Mouse (Mus musculus): Measurements from ENCODE around the gene Plekhj1. TPM values are rescaled to one million over a fixed set of nuclear protein-coding genes. Genes with fewer than 3 reads are reported as not detected.

Plekhj1 gene
- total and polyA plus RNA-seq, 2 experiments from 2014 or later, result 88.1 to 94.1 TPM

DNA sequence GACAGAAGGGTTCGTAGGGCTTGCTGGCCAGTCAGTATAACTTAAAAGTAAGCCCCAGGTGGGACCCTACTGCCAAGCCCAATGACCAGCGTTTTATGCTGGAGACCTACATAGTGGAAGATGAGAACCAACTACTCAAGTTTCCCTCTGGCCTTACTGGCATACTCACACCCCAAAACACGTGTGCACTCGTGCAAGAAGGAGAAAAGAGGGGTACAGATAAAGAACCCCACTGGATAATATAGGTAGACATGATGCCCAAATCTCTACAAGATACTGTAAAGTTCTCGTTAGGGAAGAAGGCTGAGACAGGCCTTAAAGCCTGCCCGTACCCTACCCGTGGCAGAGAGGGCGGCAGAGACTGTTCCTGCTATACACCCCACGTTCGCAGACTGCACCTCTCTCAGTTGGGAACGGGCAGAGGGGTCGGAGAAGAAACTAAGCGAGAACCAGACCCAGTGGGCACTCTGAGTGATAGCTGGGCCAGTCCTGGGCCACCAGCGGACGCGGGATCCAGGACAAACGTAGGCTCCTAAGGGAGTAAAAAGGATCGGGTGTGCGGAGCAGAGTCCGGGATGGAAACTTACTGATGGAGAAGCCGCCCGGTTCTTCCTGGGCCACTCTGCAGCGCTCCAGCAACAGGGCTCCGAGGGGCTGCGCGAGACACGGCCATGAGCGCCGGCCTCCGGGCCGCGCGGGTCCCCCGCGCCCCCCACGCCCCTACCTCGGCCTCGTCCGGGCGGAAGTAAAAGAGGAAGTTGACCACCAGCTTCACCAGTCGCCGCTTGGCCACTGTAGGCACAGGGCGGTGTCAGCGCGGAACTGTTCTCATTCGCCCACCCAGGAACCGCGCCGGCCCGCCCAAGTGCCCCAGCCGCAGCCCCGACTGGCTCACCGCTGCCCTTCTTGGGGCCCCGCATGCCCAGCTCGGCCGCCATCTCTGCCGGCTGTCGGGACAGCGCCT is 958 bp downstream of the Plekhj1 start:
- Histone ChIP-seq H3K27me3 (ENCODE audit: insufficient read depth, low read length) (no peaks in the 10 kb centered on the region), H3K4me3 (ENCODE audit: low read depth, low read length) (peak overlapping the region; percentile 79), H3K27ac (ENCODE audit: low read depth, low read length) (peak overlapping the region; percentile 99), H3K4me1 (ENCODE audit: insufficient read depth, low read length) (peaks cover 14% of the 10 kb centered on the region), H3K4me2 (ENCODE audit: low read depth, low read length, poor library complexity, severe bottlenecking) (peak overlapping the region; percentile 94), H3K9ac (replicated peaks; ENCODE audit: low read length, poor library complexity, severe bottlenecking) (peak overlapping the region; percentile 99), H3K36me3 (ENCODE audit: insufficient read depth, low read length) (peaks cover 46% of the 10 kb centered on the region), H3K9me3 (ENCODE audit: low read length) (no peaks in the 10 kb centered on the region)
- DNase-seq (ENCODE audit: low spot score) (peak; percentile 82), ATAC-seq (ENCODE audit: low FRiP score) (peak; percentile 73)
- TF ChIP-seq CTCF (IDR thresholded peaks at IDR 0.05), result no peak
- 3% methylated on average over 54 of the region's 59 CpGs for WGBS

DNA sequence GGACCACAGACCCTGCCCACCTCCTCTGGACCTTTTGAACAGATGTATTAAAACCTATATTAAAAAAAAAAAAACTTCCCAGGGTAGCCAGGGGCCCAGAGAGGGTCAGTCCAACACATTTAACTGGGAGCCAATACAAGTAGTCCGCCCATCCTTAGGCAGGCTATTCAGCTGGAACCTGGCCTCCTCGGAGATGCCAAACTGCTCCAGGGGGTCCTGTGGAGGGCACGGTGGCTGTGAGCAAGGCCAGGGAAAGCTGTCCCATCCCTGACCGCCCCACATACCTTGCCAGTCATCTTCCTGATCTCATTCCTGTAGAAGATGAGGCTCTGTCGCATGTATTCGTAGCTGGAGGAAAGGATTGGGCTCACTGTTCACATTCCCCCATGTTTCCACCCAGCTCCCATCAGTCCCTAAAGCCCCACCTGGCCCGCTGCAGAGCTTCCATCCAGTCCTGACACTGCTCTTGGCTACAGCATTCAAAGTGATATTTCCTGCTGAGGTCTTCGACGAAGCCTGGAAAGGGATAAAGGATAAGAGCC is 2.0 kb downstream of the Plekhj1 start:
- Histone ChIP-seq H3K27me3 (ENCODE audit: insufficient read depth, low read length) (no peaks in the 10 kb centered on the region), H3K4me3 (ENCODE audit: low read depth, low read length) (no peak overlapping the region), H3K36me3 (ENCODE audit: insufficient read depth, low read length) (peaks cover 46% of the 10 kb centered on the region), H3K9ac (replicated peaks; ENCODE audit: low read length, poor library complexity, severe bottlenecking) (no peak overlapping the region), H3K27ac (ENCODE audit: low read depth, low read length) (no peak overlapping the region), H3K4me1 (ENCODE audit: insufficient read depth, low read length) (peaks cover 14% of the 10 kb centered on the region), H3K9me3 (ENCODE audit: low read length) (no peaks in the 10 kb centered on the region), H3K4me2 (ENCODE audit: low read depth, low read length, poor library complexity, severe bottlenecking) (no peak overlapping the region)
- no peak for DNase-seq (ENCODE audit: low spot score)
- 86% methylated on average over 9 of the region's 9 CpGs for WGBS
- no peak for ATAC-seq (ENCODE audit: low FRiP score)
- no peak for TF ChIP-seq CTCF (IDR thresholded peaks at IDR 0.05)

DNA sequence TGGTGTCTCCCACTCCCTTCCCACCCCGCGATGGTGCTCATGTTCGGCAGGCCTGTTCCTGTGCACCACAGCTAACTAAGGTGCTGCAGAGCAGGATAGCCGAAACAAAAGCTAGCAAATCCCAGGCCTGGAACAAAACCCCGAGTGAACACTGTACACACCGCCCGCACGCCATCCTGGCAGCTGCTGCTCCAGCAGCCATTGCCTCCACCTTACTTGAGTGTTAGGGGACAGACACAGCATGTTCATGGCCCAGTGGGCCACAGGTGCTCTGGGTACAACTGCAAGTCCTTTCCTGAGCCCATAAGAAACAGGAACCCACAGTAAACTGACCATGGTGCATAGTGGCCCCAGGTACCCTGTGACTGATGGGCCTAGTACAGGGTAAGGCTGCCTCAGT is 3.7 kb downstream of the Plekhj1 start:
- no peak for TF ChIP-seq CTCF (IDR thresholded peaks at IDR 0.05)
- Histone ChIP-seq H3K9me3 (ENCODE audit: low read length) (no peaks in the 10 kb centered on the region), H3K4me1 (ENCODE audit: insufficient read depth, low read length) (peaks cover 12% of the 10 kb centered on the region), H3K9ac (replicated peaks; ENCODE audit: low read length, poor library complexity, severe bottlenecking) (no peak overlapping the region), H3K36me3 (ENCODE audit: insufficient read depth, low read length) (peaks cover 57% of the 10 kb centered on the region), H3K27ac (ENCODE audit: low read depth, low read length) (no peak overlapping the region), H3K4me3 (ENCODE audit: low read depth, low read length) (no peak overlapping the region), H3K4me2 (ENCODE audit: low read depth, low read length, poor library complexity, severe bottlenecking) (no peak overlapping the region), H3K27me3 (ENCODE audit: insufficient read depth, low read length) (no peaks in the 10 kb centered on the region)
- DNase-seq (ENCODE audit: low spot score), result no peak
- WGBS, result 87% methylated on average over 8 of the region's 8 CpGs
- ATAC-seq (ENCODE audit: low FRiP score), result no peak

DNA sequence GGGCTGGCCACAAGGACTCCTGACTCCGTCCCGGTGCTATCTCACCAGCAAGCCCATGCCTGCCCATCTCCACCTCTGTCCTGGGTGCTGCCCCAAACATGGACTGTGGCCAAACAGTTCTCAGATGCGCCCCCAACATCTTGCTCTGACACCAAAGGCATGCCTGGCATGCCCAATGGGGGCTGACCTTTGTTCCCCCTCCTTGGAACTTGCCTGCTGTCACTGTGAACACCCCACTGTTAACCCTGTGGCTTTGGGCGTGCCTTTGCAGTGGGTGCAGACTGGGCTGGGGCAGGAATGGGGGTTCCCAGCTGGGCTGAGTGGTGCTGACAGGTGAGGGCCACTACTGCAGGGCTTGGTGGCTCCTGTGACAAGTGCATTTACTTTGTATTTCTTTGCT is 4.6 kb downstream of the Plekhj1 start:
- no peak for TF ChIP-seq CTCF (IDR thresholded peaks at IDR 0.05)
- Histone ChIP-seq H3K4me3 (ENCODE audit: low read depth, low read length) (no peak overlapping the region), H3K27ac (ENCODE audit: low read depth, low read length) (no peak overlapping the region), H3K27me3 (ENCODE audit: insufficient read depth, low read length) (no peaks in the 10 kb centered on the region), H3K4me2 (ENCODE audit: low read depth, low read length, poor library complexity, severe bottlenecking) (no peak overlapping the region), H3K9ac (replicated peaks; ENCODE audit: low read length, poor library complexity, severe bottlenecking) (no peak overlapping the region), H3K4me1 (ENCODE audit: insufficient read depth, low read length) (peaks cover 7% of the 10 kb centered on the region; the same call in 1 of the 2 replicates), H3K36me3 (ENCODE audit: insufficient read depth, low read length) (peaks cover 65% of the 10 kb centered on the region), H3K9me3 (ENCODE audit: low read length) (no peaks in the 10 kb centered on the region)
- WGBS, result 88% methylated on average over 4 of the region's 4 CpGs
- DNase-seq (ENCODE audit: low spot score), result no peak
- ATAC-seq (ENCODE audit: low FRiP score), result no peak

DNA sequence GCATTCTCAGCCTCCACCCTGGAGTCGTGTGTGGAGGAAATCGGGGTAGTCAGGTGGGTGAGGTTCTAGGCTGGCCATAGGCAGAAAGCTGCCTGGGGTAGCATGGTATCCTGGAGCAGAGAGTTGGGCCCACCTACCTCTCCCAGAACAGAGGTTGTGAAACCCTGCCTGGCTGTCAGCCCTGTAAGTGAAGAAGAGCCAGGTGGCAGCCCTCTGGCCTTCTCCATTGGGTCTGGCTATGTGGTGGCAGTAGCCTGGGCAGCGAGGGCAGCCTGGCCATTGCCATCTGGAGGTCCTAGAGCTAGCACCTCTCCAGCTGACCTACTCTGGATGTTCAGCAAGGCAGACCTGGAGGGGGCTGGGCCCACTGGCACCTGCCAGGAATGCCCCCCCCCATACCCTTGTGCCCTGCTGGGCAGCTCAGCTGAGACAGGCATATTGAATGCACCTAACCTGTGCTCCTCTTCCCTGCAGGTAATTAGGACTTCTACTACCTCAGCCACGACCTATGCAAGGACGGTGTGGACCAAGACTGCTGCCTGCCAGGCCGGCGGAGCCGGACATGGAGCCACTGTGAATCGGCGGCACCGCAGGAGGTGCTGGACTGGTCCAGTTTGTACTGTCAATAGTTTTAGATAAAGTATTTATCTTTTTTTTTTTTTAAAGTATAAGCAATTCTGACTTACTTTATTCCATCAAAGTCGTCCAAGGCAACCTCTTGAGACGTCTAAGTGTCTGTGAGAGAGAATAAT is 5.2 kb downstream of the Plekhj1 start:
- Histone ChIP-seq H3K27ac (ENCODE audit: low read depth, low read length) (no peak overlapping the region; the same call in 1 of the 2 replicates), H3K9ac (replicated peaks; ENCODE audit: low read length, poor library complexity, severe bottlenecking) (no peak overlapping the region), H3K4me1 (ENCODE audit: insufficient read depth, low read length) (peaks cover 7% of the 10 kb centered on the region; the same call in 1 of the 2 replicates), H3K4me2 (ENCODE audit: low read depth, low read length, poor library complexity, severe bottlenecking) (no peak overlapping the region), H3K4me3 (ENCODE audit: low read depth, low read length) (no peak overlapping the region), H3K36me3 (ENCODE audit: insufficient read depth, low read length) (peaks cover 71% of the 10 kb centered on the region), H3K27me3 (ENCODE audit: insufficient read depth, low read length) (no peaks in the 10 kb centered on the region), H3K9me3 (ENCODE audit: low read length) (no peaks in the 10 kb centered on the region)
- DNase-seq (ENCODE audit: low spot score), result no peak
- no peak for TF ChIP-seq CTCF (IDR thresholded peaks at IDR 0.05)
- no peak for ATAC-seq (ENCODE audit: low FRiP score)
- 91% methylated on average over 13 of the region's 13 CpGs for WGBS

All from midbrain, postnatal 0 days (tissue).